Mouse (Mus musculus) lung, postnatal 0 days (tissue): ENCODE measurements around the gene Sectm1b.

Source experiments
- CTCF ChIP-seq: IDR thresholded peaks from 2 replicates; pipeline ENCODE4 v1.5.1; 2016; ENCODE audit warnings: antibody characterized with exemption, mild to moderate bottlenecking
- EP300 ChIP-seq: IDR thresholded peaks from 2 replicates; pipeline ENCODE4 v1.6.1; 2016; ENCODE audit warnings: antibody characterized with exemption, mild to moderate bottlenecking, control low read depth

- TF ChIP-seq CTCF: no peak
- TF ChIP-seq EP300: no peak
Observed at GRCm38 (mm10) chr11:121051793-121052192, 11.6 kb downstream of the Sectm1b start.
